Mouse (Mus musculus) brain, embryonic 14.5 days (tissue): Measurements from ENCODE around the gene Rpl28. TPM values are rescaled to one million over a fixed set of nuclear protein-coding genes. Genes with fewer than 3 reads are reported as not detected.
A peak's percentile ranks its signal among the peaks of the same experiment; 100 is the strongest.

ENCODE experiments used
- DNase-seq: peaks from one replicate; pipeline ENCODE4 v3.0.0-alpha.2; 2011; ENCODE audit warnings: low read depth
- CTCF ChIP-seq: fragments of 200-500 bp; IDR thresholded peaks from 2 replicates; pipeline ENCODE4 v1.5.1; 2012; ENCODE audit warnings: inconsistent platforms, mild to moderate bottlenecking, moderate library complexity, borderline replicate concordance; ENCODE audit not compliant: insufficient read depth, insufficient read length; ENCODE audit errors: extremely low read depth
- POLR2A ChIP-seq: fragments of 200-500 bp; IDR thresholded peaks from 2 replicates; pipeline ENCODE4 v1.6.1; 2012; ENCODE audit warnings: mild to moderate bottlenecking, inconsistent platforms, borderline replicate concordance; ENCODE audit not compliant: poor library complexity, insufficient read depth, insufficient read length, severe bottlenecking; ENCODE audit errors: extremely low read depth
- polyA plus RNA-seq: library from polyadenylated mRNA; depleted of rRNA; stranded (reverse); fragments of >200 nt; gene quantifications from 2 replicates; pipeline ENCODE4 v1.2.3, GENCODE M21; 2012; rRNA removed

Rpl28 gene
- polyA plus RNA-seq: 271 and 404 TPM in 2 replicates

DNA sequence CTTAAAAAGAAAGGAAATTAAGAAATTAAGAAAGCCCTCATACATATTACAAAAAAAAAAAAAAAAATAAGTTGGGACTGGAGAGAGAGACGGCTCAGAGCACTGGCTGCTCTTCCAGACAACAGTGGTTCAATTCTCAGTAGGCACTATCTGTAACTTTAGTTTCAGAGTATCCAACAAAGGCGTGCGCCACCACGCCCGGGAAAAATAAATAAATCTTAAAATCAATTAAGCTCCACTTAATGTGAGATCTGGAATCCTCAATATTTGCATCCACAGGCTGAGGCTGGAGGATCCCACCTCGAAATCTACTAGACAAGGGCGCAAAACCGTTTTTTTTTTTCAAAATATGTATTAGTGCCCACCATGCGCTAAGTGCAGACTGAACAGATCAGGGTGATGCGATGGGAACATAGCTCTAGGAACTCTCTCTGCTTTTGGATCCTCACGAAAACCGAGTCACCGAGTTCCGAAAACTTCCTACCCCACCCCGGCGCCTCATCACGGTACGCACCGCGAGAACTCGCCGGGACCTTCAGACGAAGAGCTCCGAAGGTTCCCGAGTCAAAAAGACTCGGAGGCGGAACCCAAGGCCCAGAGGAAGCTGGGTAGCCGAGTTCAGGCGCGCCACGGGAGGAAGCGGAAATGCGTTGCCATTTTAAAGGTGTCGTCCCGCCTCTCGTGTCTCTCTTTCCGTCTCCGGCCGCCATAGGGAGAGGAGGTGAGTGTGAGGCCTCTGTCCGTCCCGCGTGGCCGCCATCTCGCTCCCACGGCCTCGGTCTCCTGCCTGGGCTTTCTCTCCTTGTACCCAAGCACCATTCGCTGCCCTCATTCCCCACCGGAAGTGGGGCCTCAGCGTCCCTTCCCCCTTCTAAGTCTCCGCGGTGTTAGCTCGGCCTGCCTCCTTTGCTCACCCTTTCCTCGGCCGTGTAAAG is at the start of gene Rpl28:
Rpl28 (plus strand) TSS at position 597 of the 935 bp plus-strand sequence.
- peak; percentile 99 for DNase-seq
- no peak for TF ChIP-seq CTCF
- TF ChIP-seq POLR2A: peak; percentile 81; the same call in 1 of the 2 replicates

DNA sequence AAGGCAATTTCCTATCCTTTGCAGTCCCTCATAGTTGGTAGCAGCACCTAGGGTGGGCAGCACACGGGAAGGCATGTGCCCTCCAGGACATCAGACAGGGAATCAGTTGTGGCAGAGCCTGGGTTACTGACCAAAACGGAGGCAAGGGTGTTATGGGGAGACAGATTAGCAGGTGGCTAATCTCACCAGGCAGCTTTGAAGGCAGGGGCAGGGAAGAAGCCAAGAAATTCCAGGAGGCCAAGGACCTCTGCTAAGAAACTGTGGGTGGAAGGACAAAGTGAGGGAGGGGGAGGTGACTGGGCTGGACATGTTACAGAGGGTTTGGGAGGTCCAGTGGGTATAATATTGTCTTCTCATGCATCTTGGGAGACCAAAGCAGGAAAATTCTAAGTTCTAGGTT is 49.3 kb upstream of the Rpl28 start:
- DNase-seq: no peak
- TF ChIP-seq CTCF: no peak
- no peak for TF ChIP-seq POLR2A

GRCm38 (mm10) chr7:4744886-4745285 is 47.8 kb upstream of the Rpl28 start:
- no peak for DNase-seq
- TF ChIP-seq CTCF (no peak), POLR2A (no peak)

GRCm38 (mm10) chr7:4746326-4746980 is 46.2 kb upstream of the Rpl28 start:
- DNase-seq: no peak
- TF ChIP-seq POLR2A (no peak), CTCF (no peak)

GRCm38 (mm10) chr7:4747156-4747899 is 45.3 kb upstream of the Rpl28 start:
- DNase-seq: no peak

DNA sequence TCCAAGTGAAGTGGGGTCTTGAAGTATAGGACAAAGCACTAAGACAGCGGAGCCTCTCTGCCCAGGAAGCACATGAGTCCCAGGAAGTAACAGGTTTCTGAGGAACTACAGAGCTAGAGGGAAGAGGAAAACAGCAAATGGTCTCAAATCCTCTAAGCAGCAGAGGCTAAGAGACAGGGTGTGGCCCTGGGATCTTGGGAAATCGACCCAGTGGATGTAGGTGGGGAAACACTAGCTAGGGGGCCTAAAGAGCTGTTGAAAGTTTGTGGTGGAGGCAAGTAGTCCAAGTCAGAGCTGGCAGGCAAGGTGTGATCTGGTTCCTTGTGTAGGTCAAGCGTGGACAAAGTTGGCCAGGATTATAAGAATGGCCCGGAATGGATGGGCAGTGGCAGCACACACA is 44.4 kb upstream of the Rpl28 start:
- TF ChIP-seq CTCF (no peak), POLR2A (no peak)
- DNase-seq: no peak

More at GRCm38 (mm10) chr7:4747156-4747899, 45.3 kb upstream of the Rpl28 start:
- TF ChIP-seq CTCF (no peak), POLR2A (no peak)

- TF ChIP-seq CTCF (no peak), POLR2A (no peak)
- DNase-seq: no peak
Measured at GRCm38 (mm10) chr7:4749169-4749568, 43.5 kb upstream of the Rpl28 start.

GRCm38 (mm10) chr7:4751971-4752820 is 40.5 kb upstream of the Rpl28 start:
- DNase-seq: peak; percentile 49
- TF ChIP-seq CTCF: no peak
- no peak for TF ChIP-seq POLR2A

DNA sequence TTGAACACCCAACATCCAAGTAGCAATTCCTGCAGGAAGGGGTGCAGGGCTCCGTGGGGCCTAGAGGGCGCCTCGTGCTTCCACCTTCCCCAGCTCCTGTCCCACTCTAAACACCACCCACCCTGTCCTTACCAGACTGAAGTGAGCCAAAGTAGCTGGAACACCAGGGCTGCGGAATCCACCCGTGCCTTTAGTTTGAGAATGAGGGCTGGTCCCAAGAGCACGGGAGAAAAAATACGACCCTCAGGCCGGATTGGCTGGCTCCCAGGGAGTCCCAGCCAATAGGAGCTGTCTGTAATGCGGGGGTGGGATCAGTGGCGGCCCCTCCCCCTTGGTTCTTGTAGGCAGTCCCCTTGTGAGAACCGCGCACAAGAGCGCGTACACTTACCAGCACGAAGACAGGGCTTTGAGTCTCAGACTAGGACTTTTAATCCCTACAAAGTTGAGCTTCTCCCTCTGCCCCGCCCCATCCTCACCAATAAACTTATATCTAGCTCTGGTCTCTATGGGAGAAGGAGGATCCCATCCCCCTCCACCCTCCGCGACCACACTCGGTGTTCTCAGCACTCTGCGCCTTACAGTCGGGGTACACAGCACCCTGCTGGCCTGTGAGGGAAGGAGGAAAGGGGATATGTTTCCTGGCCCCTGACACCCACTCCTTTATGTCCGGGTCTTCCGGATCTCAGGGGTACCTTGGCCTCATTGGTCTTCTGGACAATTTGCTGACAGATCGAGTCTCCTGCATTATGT is 39.7 kb upstream of the Rpl28 start, which contains the start of gene Cox6b2:
Cox6b2 (minus strand) TSS at position 274 of the 750 bp plus-strand sequence.
- TF ChIP-seq POLR2A (no peak), CTCF (no peak)
- DNase-seq: peak; percentile 95

DNA sequence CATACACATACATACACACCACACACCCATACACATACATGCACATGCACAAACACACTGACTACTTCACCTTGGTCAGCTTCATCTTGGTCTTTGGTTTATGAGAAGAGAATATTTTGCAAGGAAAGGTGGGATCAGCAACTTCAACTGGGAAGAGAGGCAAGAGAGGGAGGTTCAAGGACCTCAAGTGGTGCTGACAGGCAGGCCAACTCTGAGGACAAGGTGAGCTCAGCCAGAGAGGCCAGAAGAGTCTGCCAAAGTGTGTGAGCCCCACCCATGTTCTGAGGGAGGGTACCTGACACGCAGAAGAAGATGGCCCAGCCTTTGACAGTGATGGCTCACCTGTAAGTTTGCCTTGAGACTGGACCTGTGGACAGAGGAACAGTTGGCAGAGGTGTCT is 33.0 kb upstream of the Rpl28 start:
- DNase-seq: no peak
- TF ChIP-seq CTCF (no peak), POLR2A (no peak)
